Mouse (Mus musculus) embryo, embryonic 11 days (tissue): ENCODE data around the gene Usp22.
A peak's percentile ranks its signal among the peaks of the same experiment; 100 is the strongest.
"Not testable (repeated sequence)": the region's sequence is repeated elsewhere in the genome, so short reads cannot be mapped to it uniquely, and the experiment has no call there.

Experiments used
- DNase-seq: peaks from one replicate; pipeline ENCODE4 v3.0.0-alpha.2; 2015

Usp22 gene

GRCm38 (mm10) chr11:61142262-61142661, 32.6 kb downstream of the Usp22 start:
- no peak for DNase-seq

- DNase-seq: no peak
Observed at GRCm38 (mm10) chr11:61141693-61142092, 33.2 kb downstream of the Usp22 start.

- no peak for DNase-seq
Observed at GRCm38 (mm10) chr11:61132943-61133342, 41.9 kb downstream of the Usp22 start.

- not testable (repeated sequence) for DNase-seq
Observed at GRCm38 (mm10) chr11:61130646-61131045, 44.2 kb downstream of the Usp22 start.

GRCm38 (mm10) chr11:61129305-61129704, 45.5 kb downstream of the Usp22 start:
- no peak for DNase-seq

- DNase-seq: no peak
Observed at GRCm38 (mm10) chr11:61127421-61128055, 47.3 kb downstream of the Usp22 start.

DNA sequence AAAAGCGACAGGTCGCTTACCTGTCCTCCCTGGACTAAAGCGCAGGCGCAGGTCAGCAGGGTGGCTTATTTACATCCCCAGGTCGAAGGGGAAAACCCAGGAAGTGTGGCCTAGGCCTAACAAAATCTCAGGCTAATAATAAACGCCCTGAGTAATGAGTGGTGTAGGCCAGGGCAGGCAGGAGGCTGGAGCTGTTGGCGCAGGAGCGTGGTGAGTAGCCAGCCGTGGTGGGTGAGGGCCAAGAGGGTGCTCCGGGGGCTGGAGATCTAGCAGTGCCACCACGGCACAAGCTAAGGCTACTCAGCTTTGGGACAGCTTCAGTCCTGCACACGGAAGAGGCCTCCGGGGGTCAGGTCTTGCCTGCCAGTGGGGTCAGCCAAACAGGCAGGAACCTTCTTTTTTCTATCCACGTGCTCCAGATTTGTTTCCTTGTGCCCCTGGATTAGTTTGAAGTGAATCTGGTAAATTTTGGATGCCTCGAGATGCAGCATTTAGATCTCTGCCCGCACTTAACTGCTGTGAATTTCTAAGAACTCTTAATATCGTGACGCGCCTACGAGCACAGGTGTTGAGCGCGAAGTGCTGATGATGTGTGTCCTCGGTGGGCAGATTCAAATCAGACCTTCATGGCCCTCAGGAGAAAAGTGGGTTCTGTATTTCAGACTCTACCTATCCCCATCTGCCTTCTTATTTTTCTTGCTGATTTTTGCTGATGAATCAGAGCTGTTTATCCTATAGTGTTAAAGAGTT, 48.1 kb downstream of the Usp22 start, which contains the start of gene Tnfrsf13b:
Tnfrsf13b (plus strand) TSS at position 150 of the 750 bp plus-strand sequence.
- no peak for DNase-seq

GRCm38 (mm10) chr11:61125970-61126369, 48.9 kb downstream of the Usp22 start:
- DNase-seq: no peak

DNA sequence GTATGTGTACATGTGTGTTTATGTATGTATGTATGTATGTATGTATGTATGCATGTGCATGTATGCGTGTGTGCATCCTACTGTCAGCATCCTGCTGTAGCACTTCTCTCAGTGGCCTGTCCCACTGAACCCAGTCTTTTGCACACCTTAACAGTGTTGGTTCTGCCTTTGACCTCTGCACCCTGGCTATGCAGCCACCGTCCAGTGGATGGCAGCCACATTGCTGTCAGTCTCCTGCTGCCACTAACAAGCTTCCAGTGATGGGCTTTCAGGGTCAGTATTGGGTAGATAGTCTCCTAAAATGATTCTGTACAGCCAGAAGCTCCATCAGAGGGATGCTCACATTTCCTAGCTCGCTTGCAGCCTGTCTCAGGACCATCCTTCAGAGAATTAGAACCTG, 51.0 kb downstream of the Usp22 start:
- DNase-seq: no peak

DNA sequence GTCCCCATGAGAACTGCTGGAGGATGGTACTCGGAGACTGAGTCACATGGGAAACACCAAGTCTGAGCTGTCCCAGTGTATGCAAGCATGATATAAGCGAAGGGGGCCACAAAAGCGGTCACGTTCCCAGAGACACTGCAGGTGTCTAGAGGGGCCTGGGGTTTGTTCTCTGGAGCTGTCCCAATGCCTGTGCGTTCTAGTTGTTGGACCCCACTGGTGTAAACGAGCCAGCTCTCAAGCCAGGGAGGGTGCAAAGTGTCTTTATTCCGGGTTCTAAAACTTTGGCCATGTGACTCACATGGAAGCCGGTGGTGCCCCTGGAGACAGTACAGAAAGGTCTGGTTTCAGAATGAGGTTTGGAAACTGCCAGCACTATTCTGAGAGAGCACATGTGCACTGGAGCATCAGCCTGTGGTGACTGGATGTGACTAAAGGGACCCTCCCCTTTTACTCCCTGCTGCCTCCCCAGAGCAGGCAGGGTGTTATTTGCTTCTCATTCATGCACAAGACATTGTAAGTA, 52.0 kb downstream of the Usp22 start:
- no peak for DNase-seq

- DNase-seq: no peak
Observed at GRCm38 (mm10) chr11:61122283-61122768, 52.5 kb downstream of the Usp22 start.

- no peak for DNase-seq
Observed at GRCm38 (mm10) chr11:61119996-61120583, 54.8 kb downstream of the Usp22 start.

GRCm38 (mm10) chr11:61116226-61116625, 58.6 kb downstream of the Usp22 start:
- no peak for DNase-seq

- DNase-seq: no peak
Observed at GRCm38 (mm10) chr11:61112323-61112995, 62.4 kb downstream of the Usp22 start.

DNA sequence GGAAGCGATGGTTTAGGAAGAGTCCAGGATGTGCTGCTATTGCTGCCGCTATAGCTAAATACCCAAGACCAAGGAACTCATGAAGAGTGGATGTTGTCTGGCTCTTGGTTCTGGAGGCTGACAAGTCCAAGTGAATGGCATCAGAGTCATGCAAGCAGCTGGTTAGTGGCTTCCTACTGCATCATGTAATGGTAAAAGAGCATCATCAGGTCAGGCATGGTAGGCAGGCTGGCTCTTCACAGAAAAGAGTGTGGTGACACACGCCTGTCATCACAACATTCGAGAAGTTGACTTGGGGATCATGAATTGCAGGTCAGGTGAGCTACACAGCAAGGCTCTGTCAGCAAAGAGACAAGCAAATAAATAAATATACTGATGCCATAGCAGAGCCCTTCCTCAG, 63.4 kb downstream of the Usp22 start:
- no peak for DNase-seq

- DNase-seq: no peak
Observed at GRCm38 (mm10) chr11:61110928-61111327, 63.9 kb downstream of the Usp22 start.

- no peak for DNase-seq
Observed at GRCm38 (mm10) chr11:61110113-61110512, 64.7 kb downstream of the Usp22 start.

- DNase-seq: no peak
Observed at GRCm38 (mm10) chr11:61109707-61110106, 65.1 kb downstream of the Usp22 start.

- DNase-seq: no peak
Observed at GRCm38 (mm10) chr11:61108911-61109361, 65.9 kb downstream of the Usp22 start.

GRCm38 (mm10) chr11:61104241-61104901, 70.5 kb downstream of the Usp22 start:
- peak; percentile 93 for DNase-seq

DNA sequence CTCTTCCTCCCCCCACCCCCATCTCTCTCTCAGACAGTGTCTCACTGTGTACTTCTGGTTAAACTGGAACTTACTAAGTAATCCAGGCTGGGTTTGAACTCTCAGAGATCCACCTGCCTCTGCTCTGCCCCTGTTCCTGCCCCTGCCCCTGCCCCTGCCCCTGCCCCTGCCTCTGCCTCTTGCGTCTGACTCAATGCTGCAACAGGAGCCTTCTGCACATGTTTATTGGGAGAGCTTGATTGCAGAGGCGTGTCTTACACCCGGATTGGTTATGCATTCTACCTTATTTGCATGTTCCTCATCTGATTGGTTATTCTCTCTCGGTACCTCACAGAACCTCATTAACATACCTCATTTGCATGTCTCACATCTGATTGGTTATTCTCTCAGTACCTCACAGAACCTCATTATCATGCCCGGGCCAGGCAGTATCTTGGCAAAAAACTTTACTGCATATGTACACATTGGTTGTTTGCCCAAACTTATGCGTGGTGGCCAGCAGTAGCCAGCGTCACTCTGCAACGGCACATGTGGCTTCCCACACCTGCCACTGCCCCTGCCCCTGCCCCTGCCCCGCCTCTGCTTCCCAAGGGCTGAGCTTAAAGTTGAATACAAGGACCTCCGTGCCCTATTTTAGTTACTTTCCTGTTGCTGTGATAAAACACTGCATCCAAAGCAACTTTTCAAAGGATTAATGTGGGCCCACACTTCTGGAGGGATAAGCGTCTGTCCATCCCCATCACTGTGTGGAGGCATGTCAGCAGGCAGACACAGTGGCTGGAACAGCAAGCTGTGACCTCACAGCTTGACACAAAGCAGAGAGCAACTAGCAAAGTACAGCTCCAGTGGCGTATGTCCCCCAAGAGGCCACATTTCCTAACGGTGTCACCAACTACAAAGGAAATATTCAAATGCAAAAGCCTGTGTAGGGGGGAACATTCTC, 72.2 kb downstream of the Usp22 start:
- DNase-seq: no peak
